Mouse (Mus musculus) heart, embryonic 16.5 days (tissue): ENCODE data around the gene Stim1. TPM values are rescaled to one million over a fixed set of nuclear protein-coding genes. Genes with fewer than 3 reads are reported as not detected.
"Not testable (repeated sequence)": the region's sequence is repeated elsewhere in the genome, so short reads cannot be mapped to it uniquely, and the experiment has no call there.

ENCODE experiments used
- ATAC-seq: fragments of 200-750 bp; cut with Nextera tagmentation; replicated peaks from 2 replicates; pipeline ENCODE4 v1.8.0; 2017; ENCODE audit warnings: moderate number of reproducible peaks; ENCODE audit not compliant: insufficient read depth, low FRiP score; ENCODE audit errors: extremely low read depth
- H3K27ac ChIP-seq: fragments of 300-500 bp; sonication (generic); 2 replicates; pipeline ENCODE4 v1.5.1; 2014; ENCODE audit warnings: mild to moderate bottlenecking, low read length, control low read depth, moderate library complexity
- H3K27me3 ChIP-seq: fragments of 300-500 bp; sonication (generic); 2 replicates; pipeline ENCODE4 v1.6.1; 2014; ENCODE audit warnings: low read length, mixed read lengths; ENCODE audit not compliant: control insufficient read depth, insufficient read depth
- H3K36me3 ChIP-seq: fragments of 300-500 bp; sonication (generic); 2 replicates; pipeline ENCODE4 v1.6.1; 2014; ENCODE audit not compliant: control insufficient read depth, insufficient read depth
- H3K4me1 ChIP-seq: fragments of 300-500 bp; sonication (generic); 2 replicates; pipeline ENCODE4 v1.6.1; 2014; ENCODE audit warnings: low read length, mixed read lengths; ENCODE audit not compliant: control insufficient read depth, insufficient read depth
- H3K4me2 ChIP-seq: fragments of 300-500 bp; sonication (generic); 2 replicates; pipeline ENCODE4 v1.6.1; 2014; ENCODE audit warnings: low read depth, mild to moderate bottlenecking, control low read depth, low read length
- H3K4me3 ChIP-seq: fragments of 300-500 bp; sonication (generic); 2 replicates; pipeline ENCODE4 v1.5.1; 2014; ENCODE audit warnings: mild to moderate bottlenecking, control low read depth, low read length
- H3K9ac ChIP-seq: fragments of 300-500 bp; sonication (generic); 2 replicates; pipeline ENCODE4 v1.6.1; 2014; ENCODE audit warnings: low read length, control low read depth
- H3K9me3 ChIP-seq: fragments of 300-500 bp; sonication (generic); replicated peaks from 2 replicates; pipeline ENCODE4 v1.6.1; 2016; ENCODE audit warnings: low read length; ENCODE audit not compliant: control insufficient read depth
- WGBS: fragments of 180-500 bp; shearing (Covaris S2); extraction: QIAGEN DNeasy Blood & Tissue Kit; methylation state at CpG from one replicate; pipeline ENCODE4 v1.1.7; 2014; 5-methylcytosine and 5-hydroxymethylcytosine counted together
- polyA plus RNA-seq: library from polyadenylated mRNA; unstranded; fragments of >200 nt; fragmentation: Nextera tagmentation; extraction: Ambion mirVana; gene quantifications from 2 replicates; pipeline ENCODE4 v1.2.1, GENCODE M21; 2015

Gene Stim1
- polyA plus RNA-seq, 1 experiment from 2014 or later = 18.5 TPM

DNA sequence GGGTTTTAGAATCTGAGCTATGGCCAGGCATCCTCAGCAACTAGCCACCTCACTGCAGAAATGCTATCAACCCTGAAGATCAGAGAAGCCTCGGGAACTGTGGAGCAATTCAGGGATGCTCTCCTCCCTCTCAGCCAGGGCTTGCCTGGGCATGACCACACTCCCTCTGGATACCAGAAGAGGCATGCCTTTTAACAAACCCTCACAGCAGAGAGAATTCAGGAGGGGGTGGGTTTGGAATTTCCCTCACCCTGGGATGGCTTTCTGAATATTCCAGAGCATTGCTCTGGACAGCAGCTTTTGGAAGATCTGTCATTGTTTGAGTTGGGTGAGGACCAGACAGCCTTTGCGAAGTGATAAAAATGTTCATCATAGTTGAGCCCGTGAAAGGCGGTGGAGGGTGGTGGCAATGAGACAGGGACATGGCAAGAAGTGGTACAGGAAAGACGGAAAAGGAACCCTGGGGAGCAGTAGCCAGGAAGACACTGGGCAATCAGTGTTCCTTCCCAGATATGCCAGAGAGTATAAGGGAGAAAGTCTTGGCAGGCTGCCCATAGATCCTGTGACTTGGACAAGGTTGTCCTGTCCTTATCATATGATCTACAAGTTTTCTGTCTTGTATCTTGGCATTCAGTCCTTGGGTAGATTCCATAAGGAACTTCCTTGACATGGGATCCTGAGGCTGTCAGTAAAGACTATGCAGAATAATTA is 211.9 kb downstream of the Stim1 start:
- no peak overlapping the region for H3K4me3 ChIP-seq
- 0 out of 2 replicates have a peak, but pooled peaks cover 2% of the 10 kb centered on the region for H3K4me1 ChIP-seq
- 42% methylated on average over 5 of the region's 5 CpGs for WGBS
- no peak overlapping the region for H3K9ac ChIP-seq
- ATAC-seq = no peak; the same call in 1 of the 2 replicates
- no peaks in the 10 kb centered on the region for H3K27me3 ChIP-seq
- no peaks in the 10 kb centered on the region for H3K9me3 ChIP-seq
- H3K36me3 ChIP-seq = no peaks in the 10 kb centered on the region
- H3K4me2 ChIP-seq = no peak overlapping the region
- no peak overlapping the region for H3K27ac ChIP-seq

DNA sequence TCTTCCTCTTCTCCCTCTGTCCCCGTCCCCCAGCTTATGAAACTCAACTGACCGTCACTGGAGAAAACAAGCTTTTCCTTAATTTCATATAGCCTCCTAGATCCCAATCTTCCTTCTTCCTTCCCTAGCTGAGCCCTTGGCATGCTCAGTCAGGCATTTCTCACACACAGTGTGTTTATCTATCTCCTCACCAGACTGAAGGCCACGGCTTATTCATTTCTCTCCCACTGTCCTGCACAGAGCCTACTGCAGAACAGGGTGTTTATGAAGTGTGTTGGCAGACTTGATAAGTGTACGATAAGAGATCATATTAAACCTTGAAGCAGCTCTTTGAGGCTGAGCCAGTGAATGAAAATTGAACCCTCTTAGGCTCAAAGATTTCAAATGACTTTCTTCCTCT is 213.2 kb downstream of the Stim1 start:
- no peak for ATAC-seq
- Histone ChIP-seq H3K4me3 (no peak overlapping the region), H3K27ac (no peak overlapping the region), H3K9ac (no peak overlapping the region), H3K4me2 (no peak overlapping the region), H3K4me1 (0 out of 2 replicates have a peak, but pooled peaks cover 2% of the 10 kb centered on the region), H3K36me3 (no peaks in the 10 kb centered on the region), H3K27me3 (no peaks in the 10 kb centered on the region), H3K9me3 (no peaks in the 10 kb centered on the region)
- 43% methylated on average over 4 of the region's 4 CpGs for WGBS

DNA sequence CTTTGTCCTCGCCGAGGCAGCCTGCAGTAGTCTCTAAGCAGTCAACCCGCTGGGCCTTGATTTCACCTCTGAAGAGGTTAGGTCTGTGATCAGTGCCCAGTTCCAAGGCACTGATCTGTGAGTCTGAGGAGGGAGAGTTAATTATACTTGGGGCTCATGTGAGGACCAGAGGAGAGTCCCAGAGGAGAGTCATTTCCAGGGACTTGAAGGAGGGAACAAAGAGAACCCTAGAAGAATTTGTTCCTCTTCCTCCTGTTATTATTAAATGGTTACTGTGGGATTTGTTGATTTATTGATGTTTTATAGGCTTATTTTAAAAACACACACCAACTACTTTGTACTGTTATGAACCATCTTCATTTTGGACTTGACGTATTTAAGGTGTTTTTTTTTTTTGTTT is 214.0 kb downstream of the Stim1 start, which contains the start of gene Olfr543:
Olfr543 (minus strand) TSS at position 101 of the 400 bp plus-strand sequence.
- no peak for ATAC-seq
- Histone ChIP-seq H3K27ac (no peak within 1 kb of the TSS), H3K9me3 (no peaks in the 10 kb centered on the region), H3K36me3 (no peaks in the 10 kb centered on the region), H3K4me2 (no peak within 1 kb of the TSS), H3K4me1 (0 out of 2 replicates have a peak, but pooled peaks cover 2% of the 10 kb centered on the region), H3K27me3 (no peaks in the 10 kb centered on the region), H3K4me3 (no peak within 1 kb of the TSS), H3K9ac (no peak within 1 kb of the TSS)
- WGBS = 94% methylated on average over 4 of the region's 4 CpGs

DNA sequence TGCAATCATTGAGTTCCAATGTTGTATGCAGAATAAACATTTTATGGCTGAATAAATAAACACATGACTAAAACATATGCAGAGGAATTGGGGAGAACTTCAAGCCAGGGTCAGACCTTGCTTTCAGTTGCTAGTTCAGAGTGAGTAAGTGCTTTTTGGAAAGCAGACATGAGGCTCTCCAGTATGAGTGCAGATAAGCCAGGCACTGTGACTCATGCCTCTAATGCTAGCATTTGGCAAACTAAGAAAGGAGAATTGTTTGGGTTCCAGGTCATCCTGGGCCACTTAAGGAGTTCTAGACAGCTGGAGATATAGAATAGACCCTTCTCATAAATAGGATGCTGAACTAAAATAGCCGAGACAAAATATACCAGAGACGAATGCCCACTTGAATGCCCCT is 216.1 kb downstream of the Stim1 start:
- Histone ChIP-seq H3K4me1 (0 out of 2 replicates have a peak, but pooled peaks cover 2% of the 10 kb centered on the region), H3K9me3 (no peaks in the 10 kb centered on the region), H3K4me2 (no peak overlapping the region), H3K9ac (no peak overlapping the region), H3K27me3 (no peaks in the 10 kb centered on the region), H3K27ac (no peak overlapping the region), H3K4me3 (no peak overlapping the region), H3K36me3 (no peaks in the 10 kb centered on the region)
- no peak for ATAC-seq
- 36% methylated on average over 2 of the region's 2 CpGs for WGBS

DNA sequence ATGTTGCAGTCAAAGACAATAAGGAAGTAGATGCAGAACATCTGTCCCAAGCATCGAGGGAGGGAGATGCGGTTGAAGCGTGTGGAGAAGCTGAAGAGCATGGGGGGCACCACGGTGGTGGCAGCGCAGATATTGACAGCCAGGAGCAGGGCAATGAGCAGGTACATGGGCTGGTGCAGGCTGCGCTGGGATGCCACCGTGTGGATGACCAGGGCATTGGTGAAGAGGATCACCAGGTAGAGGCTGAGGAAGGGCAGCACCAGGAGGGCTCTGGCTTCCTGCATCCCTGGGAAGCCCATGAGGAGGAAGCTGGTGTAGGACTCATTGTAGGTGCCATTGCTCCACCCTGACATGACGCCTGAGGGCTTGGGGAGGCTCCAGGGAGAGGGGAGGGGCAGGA is 217.2 kb downstream of the Stim1 start:
- H3K4me3 ChIP-seq, H3K36me3 ChIP-seq, H3K27ac ChIP-seq, ATAC-seq, H3K4me1 ChIP-seq, H3K4me2 ChIP-seq, H3K9me3 ChIP-seq, H3K27me3 ChIP-seq, H3K9ac ChIP-seq: not testable (repeated sequence)
- WGBS = 64% methylated on average over 7 of the region's 8 CpGs

DNA sequence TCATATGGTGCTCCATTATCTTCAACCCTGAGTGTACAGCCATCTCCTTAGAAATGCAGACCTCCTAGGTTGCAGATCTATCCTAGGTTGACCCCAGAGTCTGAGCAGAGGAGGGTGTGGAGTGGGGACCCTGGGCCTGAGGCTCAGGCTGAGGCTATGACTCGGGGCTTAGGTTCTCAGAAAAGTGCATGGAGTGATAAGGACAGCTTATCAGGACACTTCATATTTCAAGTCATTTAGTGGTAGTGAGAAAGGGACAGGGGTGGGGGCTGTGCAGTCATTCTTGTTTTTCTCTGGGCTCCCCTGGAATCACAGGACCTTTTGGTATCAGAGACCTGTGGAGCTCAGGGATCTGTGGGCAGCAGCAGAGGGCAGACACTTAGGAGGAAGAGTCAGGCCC is 218.5 kb downstream of the Stim1 start:
- Histone ChIP-seq H3K27ac (no peak overlapping the region), H3K9ac (no peak overlapping the region), H3K4me3 (no peak overlapping the region), H3K27me3 (no peaks in the 10 kb centered on the region), H3K36me3 (no peaks in the 10 kb centered on the region), H3K4me1 (no peaks in the 10 kb centered on the region), H3K9me3 (no peaks in the 10 kb centered on the region), H3K4me2 (no peak overlapping the region)
- 45% methylated on average over 1 of the region's 1 CpGs for WGBS
- no peak for ATAC-seq

Other genes starting within 250 kb of the Stim1 start
- gene Il18bp, start 249.1 kb upstream of the Stim1 start, polyA plus RNA-seq = 1.9 and 3.2 TPM in 2 replicates
- gene Rnf121, start 202.3 kb upstream of the Stim1 start, polyA plus RNA-seq = 16.5 and 17.3 TPM in 2 replicates
- gene Xndc1, start 202.3 kb upstream of the Stim1 start, polyA plus RNA-seq = 19.6 and 21.6 TPM in 2 replicates
- gene Xntrpc, start 202.1 kb upstream of the Stim1 start, polyA plus RNA-seq = 0.80 and 0.95 TPM in 2 replicates
- 0.12 and 0.17 TPM in 2 replicates for gene Trpc2, start 184.7 kb upstream of the Stim1 start, polyA plus RNA-seq
- gene Art1, start 166.1 kb upstream of the Stim1 start, polyA plus RNA-seq = 3.1 and 5.0 TPM in 2 replicates
- 1.4 and 1.9 TPM in 2 replicates for gene Art5, start 158.3 kb upstream of the Stim1 start, polyA plus RNA-seq
- 0.24 TPM in 1 of 2 replicates, not detected in the other for gene Chrna10, start 151.0 kb upstream of the Stim1 start, polyA plus RNA-seq
- 20.7 and 20.8 TPM in 2 replicates for gene Nup98, start 57.6 kb upstream of the Stim1 start, polyA plus RNA-seq
- gene Pgap2, start 57.6 kb upstream of the Stim1 start, polyA plus RNA-seq = 56.4 and 61.6 TPM in 2 replicates
- gene Rhog, start 11.8 kb upstream of the Stim1 start, polyA plus RNA-seq = 54.1 and 59.6 TPM in 2 replicates
- 131 and 138 TPM in 2 replicates for gene Rrm1, start 173.9 kb downstream of the Stim1 start, polyA plus RNA-seq
- gene Olfr543, start 213.9 kb downstream of the Stim1 start, polyA plus RNA-seq = 0.12 and 0.17 TPM in 2 replicates
- gene Olfr544, start 220.5 kb downstream of the Stim1 start, polyA plus RNA-seq = 0.04 TPM in 1 of 2 replicates, not detected in the other
- gene Olfr545, start 231.8 kb downstream of the Stim1 start, polyA plus RNA-seq = not detected in 2 replicates